Mouse (Mus musculus): ENCODE measurements at regions not wholly inside any gene's neighbourhood (a gene's known extent, or its start where the extent isn't known, plus 50 kb on each side); places are given as distances from the start of the nearest gene placed in this dataset.

DNA sequence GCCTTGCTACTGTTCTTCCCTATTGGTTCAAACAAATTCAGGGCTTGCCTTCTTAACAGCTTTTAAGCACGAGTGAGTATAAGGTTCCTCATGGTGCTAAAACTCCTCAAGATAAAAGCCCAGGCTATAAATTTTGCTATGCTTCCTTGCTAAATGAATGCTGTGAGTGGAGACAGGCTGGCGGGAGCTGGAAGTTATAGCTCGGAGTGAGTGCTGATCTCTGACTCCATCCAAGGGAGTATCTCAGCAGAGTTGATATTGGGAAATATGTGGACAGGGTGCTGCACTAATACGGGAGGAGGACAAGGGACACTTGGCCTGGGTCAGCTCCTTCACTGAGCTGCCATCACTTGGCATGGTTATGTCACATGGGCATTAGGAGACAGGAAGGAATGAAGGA, 123.5 kb upstream of the Pik3r1 start:
- 58% methylated on average over 4 of the region's 4 CpGs for WGBS (ENCODE audit: insufficient replicate concordance)
- ATAC-seq = no peak
- H3K9ac ChIP-seq = no peak overlapping the region
- H3K36me3 ChIP-seq = no peaks in the 10 kb centered on the region
- no peaks in the 10 kb centered on the region for H3K4me1 ChIP-seq
- no peak overlapping the region for H3K4me2 ChIP-seq
- no peak overlapping the region for H3K4me3 ChIP-seq
- H3K9me3 ChIP-seq (replicated peaks) = no peaks in the 10 kb centered on the region
- no peaks in the 10 kb centered on the region for H3K27me3 ChIP-seq (replicated peaks)
- H3K27ac ChIP-seq = no peak overlapping the region

DNA sequence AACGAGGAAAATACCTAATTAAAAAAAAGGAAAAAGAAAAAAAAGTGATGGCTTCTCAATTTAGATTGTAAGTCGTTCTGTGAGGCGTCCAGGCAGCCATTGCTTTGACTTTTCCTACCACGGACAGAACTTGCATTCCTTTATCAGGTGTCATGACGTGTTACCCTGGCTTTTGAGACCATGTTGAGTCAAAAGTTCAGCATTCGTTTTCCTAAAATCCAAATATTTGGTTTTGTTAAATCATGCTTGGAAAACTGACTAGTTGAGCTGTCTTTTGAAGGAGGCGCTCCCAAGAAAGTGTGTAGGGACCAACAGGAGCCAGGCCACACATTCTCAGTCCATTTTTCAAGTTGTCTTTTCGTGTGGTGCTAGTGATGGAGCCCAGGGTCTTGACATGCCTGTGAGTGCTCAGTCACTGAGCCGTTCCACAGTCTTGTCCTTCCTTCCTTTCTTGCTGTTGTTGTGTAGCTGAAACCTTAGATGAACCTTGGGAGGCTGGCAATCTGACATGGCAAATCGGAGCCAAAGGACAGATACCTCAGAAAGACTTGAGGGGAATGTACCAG, 125.1 kb upstream of the Pik3r1 start:
- ATAC-seq = no peak
- H3K27me3 ChIP-seq (replicated peaks) = no peaks in the 10 kb centered on the region
- H3K4me3 ChIP-seq = no peak overlapping the region
- H3K27ac ChIP-seq = no peak overlapping the region
- WGBS (ENCODE audit: insufficient replicate concordance) = 67% methylated on average over 10 of the region's 10 CpGs
- no peaks in the 10 kb centered on the region for H3K36me3 ChIP-seq
- H3K4me2 ChIP-seq = no peak overlapping the region
- no peaks in the 10 kb centered on the region for H3K9me3 ChIP-seq (replicated peaks)
- H3K9ac ChIP-seq = no peak overlapping the region
- no peaks in the 10 kb centered on the region for H3K4me1 ChIP-seq

DNA sequence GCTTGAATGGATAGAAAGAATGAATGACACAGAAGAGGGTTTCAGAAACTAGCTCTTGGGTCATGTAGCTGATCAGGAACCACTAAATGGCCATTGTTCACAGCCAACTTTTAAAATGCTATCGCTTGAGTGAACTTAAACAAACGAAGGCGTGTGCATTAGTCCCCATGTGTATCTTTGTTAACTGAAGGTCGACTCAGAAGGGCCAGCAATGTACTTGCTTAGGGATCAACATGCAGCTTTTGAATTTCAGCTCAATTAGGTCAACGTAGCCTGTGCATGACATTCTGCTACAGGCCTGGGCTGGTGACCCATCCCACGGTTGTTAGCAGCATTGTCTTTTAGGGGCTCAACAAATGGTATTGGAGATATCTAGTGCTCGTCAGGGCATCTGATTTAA, 127.1 kb upstream of the Pik3r1 start:
- H3K4me2 ChIP-seq = no peak overlapping the region
- no peaks in the 10 kb centered on the region for H3K4me1 ChIP-seq
- WGBS (ENCODE audit: insufficient replicate concordance) = 68% methylated on average over 7 of the region's 7 CpGs
- H3K9me3 ChIP-seq (replicated peaks) = no peaks in the 10 kb centered on the region
- no peak overlapping the region for H3K27ac ChIP-seq
- no peak overlapping the region for H3K4me3 ChIP-seq
- H3K27me3 ChIP-seq (replicated peaks) = no peaks in the 10 kb centered on the region
- no peak overlapping the region for H3K9ac ChIP-seq
- H3K36me3 ChIP-seq = no peaks in the 10 kb centered on the region
- ATAC-seq = no peak

DNA sequence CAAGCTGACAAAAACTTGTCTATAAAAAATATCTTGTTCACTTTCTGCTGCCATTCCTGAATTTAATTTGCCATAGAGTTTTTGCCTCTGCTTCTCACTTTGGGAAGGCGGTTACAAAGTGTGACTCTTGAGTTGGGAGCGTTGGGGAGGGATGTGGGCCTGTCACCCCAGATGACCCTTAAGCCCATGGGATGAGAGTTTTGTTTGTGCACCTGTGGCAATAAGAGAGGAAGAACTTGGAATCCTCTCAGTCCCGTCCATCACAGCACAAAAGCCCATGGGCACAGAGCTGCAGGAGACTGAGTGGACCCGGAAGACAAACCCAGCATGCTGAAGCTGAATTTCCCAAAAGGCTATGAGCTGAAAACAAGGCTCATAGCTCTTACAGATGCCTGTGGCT, 127.7 kb upstream of the Pik3r1 start:
- H3K36me3 ChIP-seq = no peaks in the 10 kb centered on the region
- H3K9ac ChIP-seq = no peak overlapping the region
- H3K9me3 ChIP-seq (replicated peaks) = no peaks in the 10 kb centered on the region
- no peak overlapping the region for H3K27ac ChIP-seq
- 66% methylated on average over 4 of the region's 4 CpGs for WGBS (ENCODE audit: insufficient replicate concordance)
- no peaks in the 10 kb centered on the region for H3K27me3 ChIP-seq (replicated peaks)
- no peak overlapping the region for H3K4me3 ChIP-seq
- no peak overlapping the region for H3K4me2 ChIP-seq
- no peaks in the 10 kb centered on the region for H3K4me1 ChIP-seq
- no peak for ATAC-seq

DNA sequence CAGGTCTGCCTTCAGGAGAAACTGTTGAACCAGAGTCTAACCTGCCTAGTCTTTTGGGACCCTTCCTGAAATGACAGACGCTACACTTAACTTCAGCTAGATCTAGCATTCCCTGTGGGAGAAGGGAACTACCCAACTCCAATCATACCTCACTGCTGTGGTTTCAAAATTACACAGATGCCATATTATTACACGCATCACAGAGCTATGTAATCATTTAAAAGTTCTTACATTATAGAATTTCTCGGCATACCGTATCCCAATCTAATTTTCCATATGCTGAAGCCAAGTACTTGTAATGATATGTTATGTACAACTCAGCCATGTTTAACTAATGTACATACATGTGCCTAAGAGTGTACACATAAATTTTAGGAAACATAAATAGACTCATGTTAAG, 128.9 kb upstream of the Pik3r1 start:
- Histone ChIP-seq H3K27me3 (replicated peaks) (no peaks in the 10 kb centered on the region), H3K4me2 (no peak overlapping the region), H3K9me3 (replicated peaks) (no peaks in the 10 kb centered on the region), H3K27ac (no peak overlapping the region), H3K9ac (no peak overlapping the region), H3K4me1 (no peaks in the 10 kb centered on the region), H3K36me3 (no peaks in the 10 kb centered on the region), H3K4me3 (no peak overlapping the region)
- WGBS (ENCODE audit: insufficient replicate concordance) = 82% methylated on average over 4 of the region's 4 CpGs
- ATAC-seq = no peak

DNA sequence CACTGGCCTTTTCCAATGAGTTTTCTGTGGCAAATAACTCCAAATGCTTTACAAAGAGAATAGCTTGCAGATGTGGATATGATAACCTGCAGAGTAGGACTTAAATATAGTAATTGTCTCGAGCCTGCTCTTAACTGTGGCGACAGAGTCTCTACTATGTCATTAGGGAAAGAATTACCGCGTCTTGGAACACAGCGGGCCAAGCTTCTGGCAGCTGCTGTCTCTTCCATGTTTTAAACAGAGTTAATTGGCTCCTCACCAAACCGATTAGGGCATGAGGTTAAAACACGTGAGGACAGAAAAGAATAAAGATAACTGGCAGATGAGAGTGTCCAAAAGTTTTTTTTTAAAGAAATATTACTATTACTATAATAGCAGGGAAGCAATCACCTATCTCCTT, 134.2 kb upstream of the Pik3r1 start:
- Histone ChIP-seq H3K27me3 (replicated peaks) (no peaks in the 10 kb centered on the region), H3K36me3 (no peaks in the 10 kb centered on the region), H3K4me2 (no peak overlapping the region), H3K27ac (no peak overlapping the region), H3K9me3 (replicated peaks) (no peaks in the 10 kb centered on the region), H3K4me3 (no peak overlapping the region), H3K9ac (no peak overlapping the region), H3K4me1 (no peaks in the 10 kb centered on the region)
- no peak for ATAC-seq
- 52% methylated on average over 7 of the region's 7 CpGs for WGBS (ENCODE audit: insufficient replicate concordance)

DNA sequence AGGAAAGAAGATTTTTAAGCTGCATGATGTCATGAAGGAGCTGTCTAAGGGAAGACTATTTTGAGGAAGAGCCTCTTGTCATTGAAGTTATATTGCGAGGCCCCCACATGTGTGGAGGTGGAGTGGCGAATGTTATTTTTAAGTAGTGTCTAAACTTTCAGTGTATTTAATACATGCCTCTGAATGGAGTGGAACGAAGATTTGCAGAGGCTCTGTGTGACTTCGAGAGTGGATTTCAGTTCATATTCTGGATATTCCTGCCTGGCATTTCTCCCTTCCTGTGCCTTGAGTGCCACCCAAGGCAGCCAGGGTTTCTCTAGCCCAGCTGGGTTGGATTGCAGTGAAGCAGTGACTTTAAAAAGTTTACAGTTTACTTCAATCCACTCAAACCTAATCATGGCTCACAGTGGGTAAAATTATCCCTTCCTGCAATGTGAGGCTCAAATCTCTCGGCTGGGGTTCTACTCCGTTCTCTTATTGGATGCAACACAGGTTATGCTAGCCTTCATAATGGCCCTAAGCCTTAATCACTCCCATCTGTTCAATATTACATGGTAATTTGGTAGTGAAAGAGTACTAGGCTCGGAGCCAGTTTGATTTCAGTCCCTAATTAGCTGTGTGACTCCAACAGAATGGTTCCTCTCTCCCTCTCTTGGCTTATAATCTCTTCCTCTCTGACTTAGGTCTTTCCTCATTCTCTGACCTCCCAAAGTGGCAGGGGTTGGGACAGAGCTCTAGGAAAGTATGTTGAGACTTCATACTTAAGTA, 138.1 kb upstream of the Pik3r1 start:
- no peak for ATAC-seq
- Histone ChIP-seq H3K36me3 (no peaks in the 10 kb centered on the region), H3K4me3 (no peak overlapping the region), H3K27me3 (replicated peaks) (no peaks in the 10 kb centered on the region), H3K9me3 (replicated peaks) (no peaks in the 10 kb centered on the region), H3K4me2 (no peak overlapping the region), H3K27ac (no peak overlapping the region), H3K4me1 (no peaks in the 10 kb centered on the region), H3K9ac (no peak overlapping the region)
- 75% methylated on average over 7 of the region's 7 CpGs for WGBS (ENCODE audit: insufficient replicate concordance)

DNA sequence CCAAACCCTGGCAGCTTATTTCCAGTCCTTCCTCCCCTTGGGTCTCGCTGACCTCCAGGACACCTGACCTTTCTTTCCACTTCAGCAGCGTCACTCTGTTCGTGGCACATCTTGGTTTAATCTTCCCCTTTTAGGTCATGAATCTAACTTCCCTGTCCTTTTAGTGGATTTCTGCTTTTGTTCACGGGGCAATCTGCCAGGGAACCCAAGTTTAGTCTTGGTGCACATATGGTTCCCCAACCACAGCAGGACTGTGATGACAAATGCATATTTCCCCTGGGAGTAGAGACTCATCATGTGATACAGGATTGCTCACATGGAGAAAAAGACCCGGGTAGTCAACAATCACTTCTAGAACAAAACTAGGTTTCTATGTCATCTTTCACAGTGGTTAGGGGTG, 141.0 kb upstream of the Pik3r1 start:
- ATAC-seq = no peak
- Histone ChIP-seq H3K4me3 (no peak overlapping the region), H3K4me2 (no peak overlapping the region), H3K9ac (no peak overlapping the region), H3K36me3 (no peaks in the 10 kb centered on the region), H3K27ac (no peak overlapping the region), H3K4me1 (no peaks in the 10 kb centered on the region), H3K27me3 (replicated peaks) (no peaks in the 10 kb centered on the region), H3K9me3 (replicated peaks) (no peaks in the 10 kb centered on the region)
- 53% methylated on average over 5 of the region's 5 CpGs for WGBS (ENCODE audit: insufficient replicate concordance)

DNA sequence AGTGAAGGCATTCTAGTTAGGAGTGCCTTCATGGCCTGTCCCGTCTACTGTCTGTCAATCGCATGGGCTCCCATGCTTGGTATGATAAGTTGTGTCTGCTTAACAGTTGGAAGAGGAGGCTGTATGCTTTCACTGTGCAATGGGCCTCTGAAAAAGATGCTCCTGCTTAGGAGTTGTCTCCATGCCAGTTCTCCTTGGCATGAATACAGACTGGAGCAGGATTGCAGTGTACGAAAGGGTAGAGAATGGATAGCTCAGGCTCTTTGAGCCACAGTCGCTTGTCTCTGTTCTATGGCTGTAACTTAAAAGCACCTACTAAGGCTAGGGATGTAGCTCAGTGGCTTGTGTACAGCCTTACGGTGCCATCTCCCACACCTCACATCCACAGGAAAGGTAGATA, 142.7 kb upstream of the Pik3r1 start:
- no peaks in the 10 kb centered on the region for H3K36me3 ChIP-seq
- 84% methylated on average over 5 of the region's 5 CpGs for WGBS (ENCODE audit: insufficient replicate concordance)
- no peak for ATAC-seq
- no peak overlapping the region for H3K27ac ChIP-seq
- H3K27me3 ChIP-seq (replicated peaks) = no peaks in the 10 kb centered on the region
- no peaks in the 10 kb centered on the region for H3K9me3 ChIP-seq (replicated peaks)
- H3K9ac ChIP-seq = no peak overlapping the region
- H3K4me2 ChIP-seq = no peak overlapping the region
- H3K4me1 ChIP-seq = peaks cover 12% of the 10 kb centered on the region
- H3K4me3 ChIP-seq = no peak overlapping the region

DNA sequence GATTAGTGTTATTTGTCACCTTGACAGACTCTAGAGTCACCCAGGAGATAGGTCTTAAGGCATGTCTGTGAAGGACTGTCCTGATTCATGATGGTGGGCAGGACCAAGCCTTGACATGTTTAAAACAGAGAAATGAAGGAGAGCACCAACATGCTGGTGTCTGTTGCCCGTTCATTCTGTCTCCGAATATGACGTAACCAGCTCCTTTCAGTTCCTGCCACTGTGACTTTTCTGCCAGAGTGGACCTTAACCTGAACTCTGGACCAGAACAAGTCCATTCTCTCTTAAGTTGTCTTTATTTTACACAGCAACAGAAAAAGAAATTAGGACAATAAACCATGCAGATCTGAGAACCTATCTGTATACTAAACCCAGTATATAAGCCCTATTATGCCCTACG, 146.1 kb upstream of the Pik3r1 start:
- no peaks in the 10 kb centered on the region for H3K9me3 ChIP-seq (replicated peaks)
- no peaks in the 10 kb centered on the region for H3K36me3 ChIP-seq
- H3K4me3 ChIP-seq = no peak overlapping the region
- ATAC-seq = no peak
- H3K27ac ChIP-seq = no peak overlapping the region
- no peak overlapping the region for H3K4me2 ChIP-seq
- peaks cover 12% of the 10 kb centered on the region for H3K4me1 ChIP-seq
- H3K27me3 ChIP-seq (replicated peaks) = no peaks in the 10 kb centered on the region
- 89% methylated on average over 4 of the region's 4 CpGs for WGBS (ENCODE audit: insufficient replicate concordance)
- H3K9ac ChIP-seq = no peak overlapping the region

DNA sequence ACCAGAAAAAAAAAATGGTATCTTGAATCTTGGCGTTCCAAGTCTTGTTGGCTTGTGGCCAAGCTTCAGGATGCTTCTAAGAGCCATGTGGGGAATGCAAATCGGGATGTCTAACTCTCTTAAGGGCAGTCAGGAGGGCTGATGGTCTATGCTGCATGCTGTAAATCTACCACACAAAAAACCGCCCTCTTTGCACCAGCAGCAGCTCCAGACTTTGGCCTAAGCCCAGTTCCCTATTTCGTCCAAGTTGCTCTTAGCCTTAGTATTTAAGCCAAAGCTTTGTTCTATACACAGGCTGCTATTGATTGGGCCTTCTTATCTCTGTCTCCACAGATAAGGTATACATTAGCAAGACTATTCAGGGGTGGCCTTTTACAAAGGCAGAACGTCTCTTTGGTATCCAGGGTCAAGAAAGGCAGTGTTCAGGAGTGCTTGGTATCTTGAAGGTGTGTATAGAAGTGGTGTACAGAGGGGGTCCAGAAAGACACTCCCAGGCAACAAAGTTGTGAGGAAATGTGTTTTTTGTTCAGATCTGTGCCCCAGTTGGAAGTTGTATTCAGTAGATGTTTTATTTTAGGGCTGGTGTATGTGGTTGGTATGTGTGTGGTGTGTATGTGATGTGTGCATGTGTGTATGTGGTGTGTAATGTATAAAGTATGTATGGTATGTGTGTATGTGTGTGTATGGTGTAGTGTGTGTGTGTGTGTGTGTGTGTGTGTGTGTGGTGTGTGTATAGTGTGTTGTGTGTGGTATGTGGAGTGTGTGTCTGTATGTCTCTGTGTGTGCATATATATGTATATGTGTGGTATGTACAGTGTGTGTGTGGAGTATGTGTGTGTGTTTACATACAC, 146.9 kb upstream of the Pik3r1 start:
- H3K27me3 ChIP-seq (replicated peaks) = no peaks in the 10 kb centered on the region
- no peak overlapping the region for H3K9ac ChIP-seq
- H3K9me3 ChIP-seq (replicated peaks) = no peaks in the 10 kb centered on the region
- WGBS (ENCODE audit: insufficient replicate concordance) = 42% methylated on average over 5 of the region's 5 CpGs
- H3K4me3 ChIP-seq = no peak overlapping the region
- H3K4me1 ChIP-seq = peaks cover 12% of the 10 kb centered on the region
- H3K4me2 ChIP-seq = no peak overlapping the region
- no peak overlapping the region for H3K27ac ChIP-seq
- no peaks in the 10 kb centered on the region for H3K36me3 ChIP-seq
- ATAC-seq = no peak

DNA sequence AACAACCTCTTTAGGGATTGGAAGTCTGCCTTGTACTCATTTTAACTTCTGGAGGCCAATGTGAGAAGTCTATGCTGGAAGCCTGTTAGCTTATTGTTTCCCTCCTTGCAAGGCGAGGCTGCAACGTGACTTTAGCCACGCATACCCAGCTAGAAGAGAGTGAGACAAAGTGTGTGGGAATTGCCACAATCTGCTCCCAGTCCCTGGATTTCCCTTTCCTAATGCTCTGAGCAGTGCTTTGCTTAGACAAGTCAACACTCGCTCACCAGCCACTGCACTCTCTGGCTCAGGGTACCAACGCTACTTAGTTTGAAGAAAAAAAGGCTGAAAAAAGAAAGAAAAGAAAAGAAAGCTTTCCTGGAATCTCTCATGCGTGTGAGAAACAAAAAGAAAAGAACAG, 147.5 kb upstream of the Pik3r1 start:
- Histone ChIP-seq H3K4me1 (peaks cover 12% of the 10 kb centered on the region), H3K4me2 (no peak overlapping the region), H3K9me3 (replicated peaks) (no peaks in the 10 kb centered on the region), H3K27me3 (replicated peaks) (no peaks in the 10 kb centered on the region), H3K9ac (no peak overlapping the region), H3K4me3 (no peak overlapping the region), H3K27ac (no peak overlapping the region; the same call in 1 of the 2 replicates), H3K36me3 (no peaks in the 10 kb centered on the region)
- 65% methylated on average over 6 of the region's 6 CpGs for WGBS (ENCODE audit: insufficient replicate concordance)
- no peak for ATAC-seq

Data from liver, embryonic 12.5 days (tissue).